Mouse (Mus musculus) urinary bladder, adult 2 months (tissue): ENCODE results near the gene Ergic3. TPM values are rescaled to one million over a fixed set of nuclear protein-coding genes. Genes with fewer than 3 reads are reported as not detected.

Experiments
- DNase-seq: peaks from one replicate; pipeline ENCODE4 v3.0.0; 2022; ENCODE audit warnings: low spot score
- polyA plus RNA-seq: library from polyadenylated mRNA; depleted of rRNA; stranded (reverse); fragments of >200 nt; gene quantifications from 2 replicates; pipeline ENCODE4 v1.2.3, GENCODE M21; 2012; rRNA removed

Gene Ergic3
- 190 and 196 TPM in 2 replicates for polyA plus RNA-seq

DNA sequence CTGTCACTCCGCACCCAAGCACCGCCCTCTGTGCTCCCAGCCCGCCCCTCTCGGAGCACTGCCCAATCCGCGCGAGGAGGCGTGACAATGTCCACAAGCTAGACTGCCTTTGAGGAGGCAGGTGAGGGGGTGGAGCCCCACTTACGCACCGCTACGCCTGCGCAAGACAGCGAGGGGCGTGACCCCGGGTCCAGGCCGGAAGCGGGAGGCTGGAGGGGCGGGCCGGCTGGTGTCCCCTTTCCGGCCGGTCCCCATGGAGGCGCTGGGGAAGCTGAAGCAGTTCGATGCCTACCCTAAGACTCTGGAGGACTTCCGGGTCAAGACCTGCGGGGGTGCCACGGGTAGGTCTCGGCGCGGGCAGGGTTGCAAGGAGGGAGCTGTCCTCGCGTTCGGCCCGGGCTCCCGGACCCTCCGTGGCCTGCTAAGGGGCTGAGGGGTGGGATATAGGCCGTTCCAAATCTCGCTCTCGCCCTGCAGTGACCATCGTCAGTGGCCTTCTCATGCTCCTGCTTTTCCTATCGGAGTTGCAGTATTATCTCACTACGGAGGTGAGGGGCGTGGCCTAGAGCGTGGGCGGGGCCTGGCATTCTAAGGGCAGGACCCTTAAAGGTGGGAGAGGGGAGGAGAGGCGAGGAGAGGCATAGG, at the start of gene Ergic3, which contains the start of gene 6430550D23Rik:
Gene Ergic3, plus strand, starts transcription at position 158 of the 645 bp plus-strand sequence.
Gene 6430550D23Rik, minus strand, starts transcription at position 90 of the 645 bp plus-strand sequence.
- peak; percentile 93 for DNase-seq

GRCm38 (mm10) chr2:155959981-155960380, 47.9 kb upstream of the Ergic3 start:
- DNase-seq: no peak

GRCm38 (mm10) chr2:155961862-155962261, 46.0 kb upstream of the Ergic3 start:
- no peak for DNase-seq

DNA sequence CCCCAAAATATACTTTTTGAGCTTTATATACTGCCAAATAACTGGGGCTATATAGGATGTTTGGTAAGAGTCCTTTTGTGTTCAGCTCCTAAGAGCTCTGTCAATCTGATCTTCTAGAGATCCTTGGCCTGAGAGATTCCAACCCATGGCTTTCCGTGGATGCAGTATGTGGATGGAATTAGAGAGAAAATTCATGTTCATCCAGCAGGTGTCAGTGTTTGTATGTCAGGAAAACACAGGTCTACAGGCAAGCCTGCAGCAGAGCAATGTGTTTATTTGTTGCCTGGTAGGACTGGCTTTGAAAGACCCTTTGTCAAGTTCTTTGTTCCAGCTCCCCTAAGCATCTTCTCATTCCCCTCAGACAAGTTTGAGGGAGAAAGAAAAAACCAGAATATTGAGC, 44.9 kb upstream of the Ergic3 start:
- DNase-seq: no peak

- no peak for DNase-seq
Observed at GRCm38 (mm10) chr2:155973348-155973747, 34.5 kb upstream of the Ergic3 start.

DNA sequence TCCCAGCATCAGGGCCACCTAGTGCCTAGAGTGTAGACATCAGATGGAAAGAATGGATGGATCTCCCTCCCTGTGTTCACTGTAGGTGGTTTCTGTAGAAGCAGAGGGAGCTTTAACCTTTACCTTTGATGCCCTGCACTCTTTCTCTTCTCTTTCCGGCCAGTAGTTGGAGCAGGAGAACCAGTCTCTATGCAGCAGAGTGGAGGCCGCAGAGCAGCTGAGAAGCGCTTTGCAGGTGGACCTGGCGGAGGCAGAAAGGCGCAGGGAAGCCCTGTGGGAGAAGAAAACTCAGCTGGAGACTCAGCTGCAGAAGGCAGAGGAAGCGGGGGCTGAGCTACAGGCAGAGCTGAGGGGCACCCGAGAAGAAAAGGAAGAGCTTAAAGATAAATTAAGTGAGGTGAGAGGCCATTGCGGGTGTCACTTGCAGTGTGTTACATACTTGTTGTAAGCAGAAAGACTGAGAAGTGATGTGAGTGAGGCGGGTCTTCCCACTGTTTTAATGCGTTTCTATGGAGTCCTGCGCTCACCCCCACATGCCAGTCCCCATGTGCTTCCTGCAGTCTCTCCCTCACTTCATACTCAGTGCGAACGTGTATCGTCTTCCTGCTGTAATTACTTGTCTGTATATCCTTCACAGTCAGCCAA, 33.6 kb upstream of the Ergic3 start:
- DNase-seq: no peak

DNA sequence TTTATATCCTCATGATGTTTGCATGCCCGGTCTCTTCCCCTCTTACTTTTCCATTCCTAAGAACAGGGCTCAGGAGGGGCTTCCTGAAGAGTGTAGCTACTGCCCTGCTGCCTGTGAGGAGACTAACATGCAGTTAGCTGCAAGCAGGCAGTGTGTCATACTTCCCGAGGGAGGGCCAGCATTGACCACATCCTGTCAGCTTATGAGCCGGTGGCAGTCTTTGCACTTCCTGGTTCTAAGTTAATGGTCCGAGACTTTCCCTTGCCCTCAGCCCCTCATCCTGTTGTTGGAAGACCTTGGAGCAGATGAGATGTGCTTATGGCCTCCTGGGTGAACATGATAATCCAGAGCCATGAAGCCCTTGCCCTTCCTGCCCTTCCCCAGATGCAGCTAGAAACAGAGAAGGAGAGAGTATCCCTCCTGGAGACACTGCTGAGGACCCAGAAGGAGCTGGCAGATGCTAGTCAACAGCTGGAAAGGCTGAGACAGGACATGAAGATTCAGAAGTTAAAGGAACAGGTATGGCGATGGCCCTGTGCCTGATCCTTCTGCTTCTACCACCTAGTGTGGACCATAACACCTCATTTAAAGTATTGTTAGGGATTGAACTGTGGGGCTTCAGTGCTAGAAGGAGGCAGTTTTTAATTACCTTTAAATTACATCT, 28.4 kb upstream of the Ergic3 start:
- DNase-seq: no peak

DNA sequence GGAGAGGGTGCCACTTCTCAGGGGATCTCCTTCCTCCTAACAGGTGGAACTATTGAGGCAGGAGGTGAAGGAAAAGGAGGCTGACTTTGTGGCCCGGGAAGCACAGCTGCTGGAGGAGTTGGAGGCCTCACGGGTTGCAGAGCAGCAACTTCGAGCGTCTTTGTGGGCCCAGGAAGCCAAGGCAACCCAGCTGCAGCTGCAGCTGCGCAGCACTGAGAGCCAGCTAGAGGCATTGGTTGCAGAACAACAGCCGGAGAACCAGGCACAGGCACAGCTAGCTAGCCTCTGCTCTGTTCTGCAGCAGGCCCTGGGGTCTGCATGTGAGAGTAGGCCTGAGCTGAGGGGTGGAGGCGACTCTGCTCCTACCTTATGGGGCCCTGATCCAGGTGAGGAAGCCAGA, 22.1 kb upstream of the Ergic3 start:
- no peak for DNase-seq

DNA sequence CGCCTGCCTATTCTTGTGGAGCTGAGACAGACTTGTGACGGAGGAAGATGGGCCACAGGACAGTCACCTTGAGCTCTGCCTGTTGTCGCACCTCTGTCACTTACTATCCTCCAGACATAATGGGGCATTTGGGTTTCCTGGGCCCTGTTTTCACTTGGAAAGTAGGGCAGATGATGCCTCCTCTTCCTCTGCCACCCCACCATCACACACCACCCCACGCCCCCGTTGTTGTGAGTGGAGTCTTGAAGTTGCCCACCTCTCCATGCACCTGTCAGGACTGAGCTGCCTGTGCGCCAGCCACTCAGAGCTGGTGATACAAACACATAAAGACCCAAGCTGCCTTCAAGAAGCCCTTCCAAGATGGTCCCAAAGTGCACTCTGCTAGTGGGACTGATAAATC, 20.7 kb upstream of the Ergic3 start:
- no peak for DNase-seq

DNA sequence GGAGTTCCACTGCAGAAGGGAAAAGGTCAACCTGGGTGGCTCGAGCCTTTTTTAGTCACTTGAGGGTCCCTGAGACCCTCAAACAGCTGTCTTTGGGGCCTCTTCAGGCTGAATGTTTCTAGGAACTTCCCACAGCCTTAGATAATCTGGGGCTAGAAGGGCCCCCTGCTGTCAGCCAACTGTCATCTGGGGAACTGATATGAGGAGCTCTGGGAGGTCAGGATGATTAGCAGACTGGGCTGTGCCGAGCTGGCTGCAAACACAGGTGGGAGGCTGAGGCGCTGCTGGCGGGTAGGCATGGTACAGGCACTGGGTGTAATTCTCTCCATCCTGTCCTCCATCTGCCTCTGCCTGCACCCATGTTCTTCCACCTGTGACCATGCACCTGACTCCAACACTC, 18.8 kb upstream of the Ergic3 start:
- no peak for DNase-seq

GRCm38 (mm10) chr2:155991151-155991550, 16.7 kb upstream of the Ergic3 start:
- no peak for DNase-seq

GRCm38 (mm10) chr2:155991863-155992321, 16.0 kb upstream of the Ergic3 start:
- DNase-seq: no peak

GRCm38 (mm10) chr2:156005393-156005792, 2.5 kb upstream of the Ergic3 start:
- no peak for DNase-seq

GRCm38 (mm10) chr2:156018106-156018505, 10.3 kb downstream of the Ergic3 start:
- no peak for DNase-seq

GRCm38 (mm10) chr2:156021219-156021618, 13.4 kb downstream of the Ergic3 start:
- no peak for DNase-seq

GRCm38 (mm10) chr2:156021765-156022164, 13.9 kb downstream of the Ergic3 start:
- no peak for DNase-seq

- no peak for DNase-seq
Observed at GRCm38 (mm10) chr2:156025482-156025881, 17.6 kb downstream of the Ergic3 start.

DNA sequence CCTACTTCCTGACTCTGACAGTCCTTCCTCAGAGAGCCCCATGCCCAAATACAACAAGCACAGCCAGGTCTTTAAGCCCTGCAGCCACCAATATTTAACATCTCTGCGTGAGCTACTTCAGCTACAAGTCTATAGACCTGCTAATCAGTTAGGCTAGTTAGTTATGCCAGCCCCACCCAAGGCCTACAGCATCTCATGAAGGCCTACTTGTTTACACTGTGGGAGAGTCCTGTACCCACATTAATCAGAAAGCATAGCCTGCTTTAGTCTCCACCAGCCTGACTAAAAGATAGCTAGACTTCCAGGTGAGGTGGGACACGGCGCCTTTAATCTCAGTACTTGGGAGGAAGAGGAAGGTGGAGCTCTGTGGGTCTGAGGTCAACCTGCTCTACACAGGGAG, 31.5 kb downstream of the Ergic3 start:
- DNase-seq: no peak

DNA sequence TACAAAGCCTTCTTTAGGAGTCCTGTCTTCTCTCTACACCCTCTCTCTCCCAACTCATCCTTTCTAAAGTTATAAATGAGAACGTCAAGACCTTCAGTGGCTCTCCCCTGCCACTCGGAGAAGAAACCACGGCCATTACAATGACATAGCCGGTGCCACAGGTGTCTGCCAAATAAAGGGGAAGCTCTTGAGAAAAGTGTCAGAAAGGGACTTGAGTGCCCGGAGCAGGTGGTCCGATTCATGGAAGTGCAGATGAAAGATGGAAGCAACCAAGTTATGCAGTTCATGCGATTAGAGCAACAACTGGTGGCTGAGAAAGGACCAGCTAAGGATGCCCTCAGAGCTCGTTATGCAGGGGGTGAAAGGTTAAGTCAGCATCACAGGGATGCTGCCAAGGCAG, 35.1 kb downstream of the Ergic3 start:
- no peak for DNase-seq

- no peak for DNase-seq
Observed at GRCm38 (mm10) chr2:156047929-156048328, 40.1 kb downstream of the Ergic3 start.

GRCm38 (mm10) chr2:156052816-156053215, 45.0 kb downstream of the Ergic3 start, which contains the start of gene Fer1l4:
Gene Fer1l4 (minus strand): TSS chr2:156052947.
- DNase-seq: peak; percentile 51

DNA sequence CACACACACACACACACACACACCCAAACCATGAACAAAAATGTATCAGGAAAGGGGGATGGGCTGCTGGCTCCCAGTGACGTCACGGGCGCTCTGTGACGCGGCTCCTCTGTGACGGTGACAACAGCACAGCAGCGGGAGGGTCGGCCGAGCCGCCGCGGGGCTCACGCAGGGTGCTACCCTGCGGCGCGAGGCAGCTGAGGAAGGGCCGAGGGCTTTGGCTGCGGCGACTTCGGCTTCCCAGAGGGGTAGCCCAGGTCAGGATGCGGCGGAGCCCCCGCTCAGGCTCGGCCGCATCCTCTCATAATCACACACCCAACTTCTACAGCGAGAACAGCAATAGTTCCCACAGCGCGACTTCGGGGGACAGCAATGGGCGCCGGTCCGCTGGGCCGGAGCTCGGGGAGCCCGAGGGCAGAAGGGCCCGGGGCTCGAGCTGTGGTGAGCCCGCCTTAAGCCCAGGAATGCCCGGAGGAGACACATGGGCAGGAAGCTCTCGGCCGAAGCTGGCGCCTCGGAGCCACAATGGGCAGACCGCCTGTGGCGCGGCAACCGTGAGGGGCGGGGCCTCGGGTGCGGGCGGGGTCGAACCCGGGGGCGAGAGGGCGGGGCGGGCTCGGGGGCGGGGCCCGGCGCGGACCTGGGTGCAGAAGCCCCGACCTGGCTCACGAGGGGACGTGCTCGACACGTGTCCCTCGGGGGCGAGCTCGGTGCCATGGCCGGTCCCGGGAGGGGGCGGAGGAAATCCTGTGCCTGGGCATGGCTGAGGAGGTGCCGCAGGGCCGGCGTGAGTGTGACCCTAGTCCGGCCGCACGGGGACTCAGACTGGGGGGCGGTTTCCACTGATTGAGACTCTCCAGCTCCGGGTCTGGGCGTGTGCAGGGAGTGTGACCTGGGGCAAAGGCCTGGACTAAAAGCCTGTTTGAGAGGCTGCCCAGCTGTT, 57.5 kb downstream of the Ergic3 start, which contains the start of gene Spag4:
Gene Spag4, plus strand, starts transcription at position 77 of the 943 bp plus-strand sequence.
- DNase-seq: peak; percentile 72
